Comparison of ENCODE assay signal across 34 mouse cellular contexts in genomic region chr1:90028305-90028704, GRCm38 (mm10). TPM values are rescaled to one million over a fixed set of nuclear protein-coding genes. Genes with fewer than 3 reads are reported as not detected.
DNase-seq lines count a peak whose midpoint lies in the region.
"Had no signal": no experiment of that assay in that cellular context is flagged by ENCODE, and none has a peak within 500 bp of the region (broad histone marks: within the 10 kb centered on the region; RNA-seq: fewer than 3 reads in every experiment).

No protein-coding gene starts in this region.

- peaks cover 45% of the 10 kb centered on the region for H3K27me3 ChIP-seq in limb, embryonic 10.5 days (ENCODE audit: low read depth, poor library complexity, severe bottlenecking)
- H3K27me3 ChIP-seq: embryonic facial prominence, embryonic 15.5 days; hindbrain, embryonic 15.5 days; intestine, embryonic 15.5 days; limb, embryonic 15.5 days; midbrain, embryonic 15.5 days; stomach, embryonic 15.5 days had no signal

- H3K36me3 ChIP-seq in limb, embryonic 10.5 days, result no peaks in the 10 kb centered on the region
- H3K36me3 ChIP-seq: embryonic facial prominence, embryonic 15.5 days; forebrain, embryonic 12.5 days; G1E; heart, embryonic 13.5 days; hindbrain, embryonic 15.5 days; intestine, embryonic 15.5 days; limb, embryonic 15.5 days; midbrain, embryonic 10.5 days; midbrain, embryonic 15.5 days; stomach, embryonic 15.5 days had no signal

- no peak overlapping the region for H3K4me3 ChIP-seq in limb, embryonic 10.5 days
- H3K4me3 ChIP-seq: embryonic facial prominence, embryonic 15.5 days; forebrain, embryonic 12.5 days; heart, embryonic 13.5 days; hindbrain, embryonic 15.5 days; intestine, embryonic 15.5 days; limb, embryonic 15.5 days; midbrain, embryonic 10.5 days; midbrain, embryonic 15.5 days; stomach, embryonic 15.5 days had no signal

- no peaks in the 10 kb centered on the region for H3K9me3 ChIP-seq in limb, embryonic 10.5 days (replicated peaks)
- H3K9me3 ChIP-seq: embryonic facial prominence, embryonic 15.5 days; forebrain, embryonic 12.5 days; heart, embryonic 13.5 days; hindbrain, embryonic 15.5 days; intestine, embryonic 15.5 days; limb, embryonic 15.5 days; midbrain, embryonic 10.5 days; midbrain, embryonic 15.5 days; stomach, embryonic 15.5 days had no signal

- 67% methylated on average over 2 of the region's 2 CpGs for WGBS in limb, embryonic 10.5 days

- H3K27ac ChIP-seq in limb, embryonic 10.5 days, result no peak overlapping the region
- H3K27ac ChIP-seq: embryonic facial prominence, embryonic 15.5 days; forebrain, embryonic 12.5 days; heart, embryonic 13.5 days; hindbrain, embryonic 15.5 days; intestine, embryonic 15.5 days; limb, embryonic 15.5 days; liver, embryonic 14.5 days; midbrain, embryonic 10.5 days; midbrain, embryonic 15.5 days; stomach, embryonic 15.5 days had no signal

- peak; percentile 28 to 41 for DNase-seq in cerebellum, postnatal 14 days
- no peak for DNase-seq in cerebellum, adult 18-20 months
- DNase-seq in kidney, postnatal 4 days, result peak; percentile 53 to 57
- no peak for DNase-seq in kidney, adult 9 months
- DNase-seq in R1 (ENCODE audit: low read depth, low spot score), result peak; percentile 15
- DNase-seq in limb, embryonic 10.5 days (ENCODE audit: low spot score), result peak; percentile 39
- no peak for DNase-seq in adrenal gland, postnatal 4 days (ENCODE audit: low spot score in 2 of 2)
- DNase-seq in T-cell, adult 2 months (ENCODE audit: low spot score), result no peak
- DNase-seq: adrenal gland, adult 2 months; adrenal gland, postnatal 36 days; cerebellum, adult 9-11 months; forebrain, postnatal 0 days; heart, postnatal 10 days; lung, adult 2 months; right cerebral cortex, postnatal 25 days; thymus, postnatal 36 days had no signal

- peaks cover 15% of the 10 kb centered on the region for H3K4me1 ChIP-seq in limb, embryonic 10.5 days
- H3K4me1 ChIP-seq: embryonic facial prominence, embryonic 15.5 days; forebrain, embryonic 12.5 days; hindbrain, embryonic 15.5 days; intestine, embryonic 15.5 days; limb, embryonic 15.5 days; midbrain, embryonic 15.5 days; stomach, embryonic 15.5 days had no signal

RNA-seq across cellular contexts. Expression of gene Asb18, which starts 13.8 kb away (rescaled TPM):
- not detected in 2 replicates for polyA plus RNA-seq in limb, embryonic 10.5 days (2016; fragmentation: Nextera tagmentation; extraction: Ambion mirVana)
- total RNA-seq in adrenal gland, postnatal 4 days (2021), result under 1 TPM in 1 of 2 experiments, not detected in 1; 0.28 TPM
- total RNA-seq: adrenal gland, adult 2 months; adrenal gland, postnatal 36 days; hematopoietic stem cell, adult 5-6 weeks; megakaryocyte progenitor cell, adult 5-6 weeks; neutrophil, adult 5-6 weeks had no signal
- polyA plus RNA-seq: activated CD4-positive, CD25-positive, alpha-beta regulatory T cell, adult 4 months; adrenal gland, adult 2 months; G1E; intestine, embryonic 15.5 days; kidney, embryonic 14.5 days; large intestine, adult 2 months; liver, embryonic 14.5 days; Patski; stomach, embryonic 15.5 days had no signal

Comparison
In these comparisons a context has a peak if more than half of its experiments do, and no peak if none do; other contexts are left out.
1. DNase-seq: peak in cerebellum, postnatal 14 days (2 of 2), kidney, postnatal 4 days (2 of 2), R1 (single experiment) and limb, embryonic 10.5 days (single experiment); none in cerebellum, adult 18-20 months (0 of 2), kidney, adult 9 months (single experiment), adrenal gland, postnatal 4 days (0 of 2) and T-cell, adult 2 months (single experiment).